9 mouse cellular contexts compared by ENCODE assay signal in genomic region chr4:52985216-52985615, GRCm38 (mm10). TPM values are rescaled to one million over a fixed set of nuclear protein-coding genes. Genes with fewer than 3 reads are reported as not detected.
DNase-seq lines count a peak whose midpoint lies in the region; ATAC-seq and TF ChIP-seq lines count a peak whose summit lies in the region.
"Had no signal": no experiment of that assay in that cellular context is flagged by ENCODE, and none has a peak within 500 bp of the region (broad histone marks: within the 10 kb centered on the region; RNA-seq: fewer than 3 reads in every experiment).

No protein-coding gene starts in this region.

- no peaks in the 10 kb centered on the region for H3K9me3 ChIP-seq in kidney, embryonic 14.5 days (ENCODE audit: control insufficient read depth, low read length)
- H3K9me3 ChIP-seq in kidney, postnatal 0 days (replicated peaks; ENCODE audit: low read length): no peaks in the 10 kb centered on the region

- no peak overlapping the region for H3K27ac ChIP-seq in kidney, embryonic 14.5 days (ENCODE audit: low read depth, low read length)
- H3K27ac ChIP-seq in kidney, postnatal 0 days: no peak overlapping the region

- no peaks in the 10 kb centered on the region for H3K36me3 ChIP-seq in kidney, embryonic 14.5 days (ENCODE audit: control insufficient read depth, insufficient read depth, low read length)
- H3K36me3 ChIP-seq in kidney, postnatal 0 days (ENCODE audit: insufficient read depth, low read length): no peaks in the 10 kb centered on the region

- peak; percentile 71; the same call in 1 of the 2 replicates for ATAC-seq in kidney, embryonic 14.5 days (ENCODE audit: low FRiP score, low TSS enrichment)
- ATAC-seq in kidney, postnatal 0 days (replicated peaks; ENCODE audit: low FRiP score, low read depth): no peak

- H3K4me3 ChIP-seq in kidney, embryonic 14.5 days (ENCODE audit: low read length): no peak overlapping the region
- H3K4me3 ChIP-seq in kidney, postnatal 0 days (replicated peaks; ENCODE audit: low read depth, low read length): no peak overlapping the region

- WGBS in kidney, embryonic 14.5 days: 65% methylated on average over 2 of the region's 2 CpGs
- WGBS in kidney, postnatal 0 days: 66% methylated on average over 2 of the region's 2 CpGs

- no peak for DNase-seq in kidney, adult 8-10 months
- DNase-seq in 416B (ENCODE audit: low read depth) (peak; percentile 54), NIH3T3 (ENCODE audit: low read depth) (peak; percentile 26)
- peak; percentile 49 for DNase-seq in kidney, postnatal 0 days (ENCODE audit: low spot score)
- DNase-seq in spleen, adult 12 weeks (ENCODE audit: low spot score): no peak
- no peak for DNase-seq in yolk sac, embryonic 10.5 days (ENCODE audit: low spot score)
- DNase-seq in cerebellum, adult 8-10 months: no peak
- DNase-seq: thymus, postnatal 36 days had no signal

- TF ChIP-seq CTCF in kidney, postnatal 0 days (IDR thresholded peaks at IDR 0.05; ENCODE audit: low read depth): peak; percentile 71

- H3K9ac ChIP-seq in kidney, embryonic 14.5 days (ENCODE audit: low read depth, low read length): no peak overlapping the region
- H3K9ac ChIP-seq in kidney, postnatal 0 days (ENCODE audit: low read depth, low read length): no peak overlapping the region

- no peak overlapping the region for H3K4me2 ChIP-seq in kidney, embryonic 14.5 days (replicated peaks; ENCODE audit: low read depth, low read length)
- H3K4me2 ChIP-seq in kidney, postnatal 0 days (ENCODE audit: low read length): no peak overlapping the region

- H3K27me3 ChIP-seq in kidney, embryonic 14.5 days (ENCODE audit: control insufficient read depth, insufficient read depth, low read length): no peaks in the 10 kb centered on the region
- no peaks in the 10 kb centered on the region for H3K27me3 ChIP-seq in kidney, postnatal 0 days (ENCODE audit: insufficient read depth, low read length)

- no peaks in the 10 kb centered on the region for H3K4me1 ChIP-seq in kidney, embryonic 14.5 days (ENCODE audit: control insufficient read depth, insufficient read depth, low read length)
- 0 out of 2 replicates have a peak, but pooled peaks cover 7% of the 10 kb centered on the region for H3K4me1 ChIP-seq in kidney, postnatal 0 days (replicated peaks; ENCODE audit: insufficient read depth, low read length)

RNA-seq across cellular contexts. Expression of gene Nipsnap3a, which starts 3.9 kb away (rescaled TPM):
- 0.17 TPM in 1 of 2 replicates, not detected in the other for polyA plus RNA-seq in kidney, embryonic 14.5 days (2014; fragmentation: Nextera tagmentation; extraction: Ambion mirVana)
- polyA plus RNA-seq in kidney, postnatal 0 days (2015; fragmentation: Nextera tagmentation; extraction: Ambion mirVana): 0.11 TPM in 1 of 2 replicates, not detected in the other

RNA-seq across cellular contexts. Expression of gene Olfr270, which starts 20.9 kb away (rescaled TPM):
- polyA plus RNA-seq in kidney, embryonic 14.5 days (2014; fragmentation: Nextera tagmentation; extraction: Ambion mirVana): not detected in 2 replicates
- not detected in 2 replicates for polyA plus RNA-seq in kidney, postnatal 0 days (2015; fragmentation: Nextera tagmentation; extraction: Ambion mirVana)

RNA-seq across cellular contexts. Expression of gene Nipsnap3b, which starts 26.5 kb away (rescaled TPM):
- 73.6 and 80.8 TPM in 2 replicates for polyA plus RNA-seq in kidney, embryonic 14.5 days (2014; fragmentation: Nextera tagmentation; extraction: Ambion mirVana)
- 88.5 and 95.4 TPM in 2 replicates for polyA plus RNA-seq in kidney, postnatal 0 days (2015; fragmentation: Nextera tagmentation; extraction: Ambion mirVana)

Comparison
In these comparisons a context has a peak if more than half of its experiments do, and no peak if none do; other contexts are left out.
1. DNase-seq: peak in 416B (single experiment), NIH3T3 (single experiment) and kidney, postnatal 0 days (single experiment); none in kidney, adult 8-10 months (0 of 2), spleen, adult 12 weeks (single experiment), yolk sac, embryonic 10.5 days (single experiment) and cerebellum, adult 8-10 months (single experiment).